Mouse (Mus musculus) thymus, postnatal 4 days (tissue): ENCODE results near the gene Fxr1.
A peak's percentile ranks its signal among the peaks of the same experiment; 100 is the strongest.
"Not testable (repeated sequence)": the region's sequence is repeated elsewhere in the genome, so short reads cannot be mapped to it uniquely, and the experiment has no call there.

Source experiments
- DNase-seq: peaks from one replicate; pipeline ENCODE4 v3.0.0; 2021

Fxr1 gene

GRCm38 (mm10) chr3:34062352-34062751, 42.6 kb downstream of the Fxr1 start:
- no peak for DNase-seq

- not testable (repeated sequence) for DNase-seq
Observed at GRCm38 (mm10) chr3:34068943-34069342, 49.2 kb downstream of the Fxr1 start.

DNA sequence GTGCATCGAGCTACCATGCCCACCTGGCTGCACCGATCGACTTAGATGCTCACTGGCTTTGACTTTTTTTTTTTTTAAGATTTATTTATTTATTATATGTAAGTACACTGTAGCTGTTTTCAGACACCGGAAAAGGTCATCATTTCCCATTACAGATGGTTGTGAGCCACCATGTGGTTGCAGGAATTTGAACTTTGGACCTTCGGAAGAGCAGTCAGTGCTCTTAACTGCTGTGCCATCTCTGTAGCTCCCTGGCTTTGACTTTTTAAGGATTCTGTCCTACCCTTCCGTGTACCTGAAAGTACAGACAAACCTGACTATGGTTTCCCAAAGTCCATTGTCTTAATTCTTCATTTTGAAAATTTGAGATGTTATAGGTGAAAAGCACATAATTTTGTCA, 53.0 kb downstream of the Fxr1 start:
- no peak for DNase-seq

- no peak for DNase-seq
Observed at GRCm38 (mm10) chr3:34076058-34076759, 56.5 kb downstream of the Fxr1 start.

GRCm38 (mm10) chr3:34080900-34081662, 61.3 kb downstream of the Fxr1 start, which contains the start of gene Dnajc19:
Gene Dnajc19 (minus strand): TSS chr3:34081321.
- peak; percentile 93 for DNase-seq

DNA sequence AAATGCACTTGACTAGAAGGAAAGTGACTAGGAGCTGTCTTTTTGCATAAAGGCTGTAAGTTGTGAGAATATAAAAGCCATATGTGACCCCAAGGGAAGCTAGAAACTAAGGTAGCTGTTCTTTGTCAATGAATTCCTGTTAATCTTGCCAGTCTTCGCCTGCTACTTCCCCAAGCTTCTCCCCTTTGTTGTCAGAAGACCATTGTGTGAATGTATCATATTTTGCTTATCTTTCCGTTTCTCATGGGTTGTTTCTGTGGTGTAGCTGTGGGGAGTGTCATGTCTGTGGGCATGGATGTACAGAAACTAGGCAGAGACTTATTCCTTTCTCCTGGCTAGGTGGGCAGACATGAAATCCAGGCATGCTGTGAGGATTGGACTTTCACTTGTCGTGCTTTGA, 62.2 kb downstream of the Fxr1 start:
- no peak for DNase-seq

DNA sequence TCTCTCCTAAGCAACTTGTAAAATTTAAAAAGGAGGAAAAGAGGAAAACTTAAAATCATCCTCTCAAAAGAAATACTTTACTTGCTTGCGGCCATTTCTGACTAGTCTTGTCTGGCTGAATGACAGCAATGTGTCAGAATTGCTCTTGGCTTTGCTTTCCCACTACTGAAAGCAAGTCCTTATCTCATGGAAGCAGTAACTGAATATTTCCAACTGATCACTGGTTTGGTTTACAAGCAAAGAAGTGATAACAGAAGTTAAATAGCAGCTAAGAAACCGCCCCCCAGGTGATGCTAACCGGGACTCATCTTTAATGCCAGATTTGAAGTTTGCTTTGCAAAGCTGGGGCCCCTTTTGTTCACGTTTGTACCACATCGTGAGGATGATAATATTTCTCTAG, 63.9 kb downstream of the Fxr1 start:
- no peak for DNase-seq

DNA sequence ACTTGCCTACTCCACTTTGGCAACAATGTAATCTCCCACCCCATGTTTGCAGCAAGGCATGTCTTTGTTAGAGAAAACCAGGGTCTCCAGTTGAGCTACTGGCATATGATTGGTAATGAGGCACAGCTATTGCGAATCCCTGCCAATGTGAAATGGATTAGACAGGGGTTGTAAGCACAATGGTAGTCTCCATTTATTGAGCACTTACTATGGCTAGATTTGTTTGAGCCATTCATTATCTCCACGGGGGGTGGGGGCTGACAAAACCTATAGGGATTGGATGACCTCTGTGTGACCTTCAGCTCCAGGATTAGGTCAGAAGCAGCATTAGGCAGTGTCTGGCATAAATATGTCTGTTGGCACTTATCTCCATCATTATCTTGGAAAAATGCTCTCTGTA, 83.1 kb downstream of the Fxr1 start:
- no peak for DNase-seq

GRCm38 (mm10) chr3:34103902-34104672, 84.3 kb downstream of the Fxr1 start:
- DNase-seq, result no peak

DNA sequence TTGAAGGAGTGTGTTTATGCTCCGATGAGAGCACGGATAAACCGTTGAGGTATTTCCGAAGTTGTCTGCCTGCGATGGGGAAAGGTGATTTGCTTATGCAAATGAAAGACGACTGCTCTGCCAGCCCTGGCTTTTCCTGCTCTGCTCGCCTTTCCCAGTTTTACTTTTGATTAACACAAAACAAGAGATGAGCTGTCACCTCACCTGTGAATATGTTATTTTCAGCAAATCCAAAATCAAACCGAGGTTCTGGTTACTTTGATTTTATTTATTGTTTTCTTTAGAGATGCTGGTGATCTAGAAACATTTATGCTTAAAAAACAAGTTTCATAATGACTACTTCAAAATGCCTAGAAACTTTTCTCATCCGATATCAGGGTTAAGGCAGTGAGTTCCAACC, 86.7 kb downstream of the Fxr1 start:
- no peak for DNase-seq

GRCm38 (mm10) chr3:34107631-34108030, 87.9 kb downstream of the Fxr1 start:
- no peak for DNase-seq

GRCm38 (mm10) chr3:34111941-34112685, 92.4 kb downstream of the Fxr1 start:
- DNase-seq, result no peak

GRCm38 (mm10) chr3:34115806-34116205, 96.1 kb downstream of the Fxr1 start:
- no peak for DNase-seq

DNA sequence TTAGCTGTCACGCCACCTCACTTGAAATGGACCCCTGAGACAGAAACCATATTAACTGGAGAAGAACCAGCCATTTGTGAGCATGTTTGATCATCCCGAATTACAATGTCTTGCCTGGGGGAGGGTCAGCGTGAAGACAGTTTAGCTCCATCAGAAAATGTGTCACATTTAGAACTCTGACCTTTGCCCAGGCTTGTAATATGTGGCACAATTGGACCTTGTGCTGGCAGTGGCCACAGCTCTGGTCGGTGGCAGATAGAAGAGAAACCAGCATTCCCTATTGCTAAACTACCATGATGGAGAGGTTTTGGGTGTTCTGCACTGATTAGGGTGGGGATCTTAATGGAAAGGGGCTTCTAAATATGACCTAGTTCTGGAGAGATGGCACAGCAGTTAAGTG, 100.1 kb downstream of the Fxr1 start:
- no peak for DNase-seq
